ENCODE assay signal across 9 mouse cellular contexts in the genomic region with DNA sequence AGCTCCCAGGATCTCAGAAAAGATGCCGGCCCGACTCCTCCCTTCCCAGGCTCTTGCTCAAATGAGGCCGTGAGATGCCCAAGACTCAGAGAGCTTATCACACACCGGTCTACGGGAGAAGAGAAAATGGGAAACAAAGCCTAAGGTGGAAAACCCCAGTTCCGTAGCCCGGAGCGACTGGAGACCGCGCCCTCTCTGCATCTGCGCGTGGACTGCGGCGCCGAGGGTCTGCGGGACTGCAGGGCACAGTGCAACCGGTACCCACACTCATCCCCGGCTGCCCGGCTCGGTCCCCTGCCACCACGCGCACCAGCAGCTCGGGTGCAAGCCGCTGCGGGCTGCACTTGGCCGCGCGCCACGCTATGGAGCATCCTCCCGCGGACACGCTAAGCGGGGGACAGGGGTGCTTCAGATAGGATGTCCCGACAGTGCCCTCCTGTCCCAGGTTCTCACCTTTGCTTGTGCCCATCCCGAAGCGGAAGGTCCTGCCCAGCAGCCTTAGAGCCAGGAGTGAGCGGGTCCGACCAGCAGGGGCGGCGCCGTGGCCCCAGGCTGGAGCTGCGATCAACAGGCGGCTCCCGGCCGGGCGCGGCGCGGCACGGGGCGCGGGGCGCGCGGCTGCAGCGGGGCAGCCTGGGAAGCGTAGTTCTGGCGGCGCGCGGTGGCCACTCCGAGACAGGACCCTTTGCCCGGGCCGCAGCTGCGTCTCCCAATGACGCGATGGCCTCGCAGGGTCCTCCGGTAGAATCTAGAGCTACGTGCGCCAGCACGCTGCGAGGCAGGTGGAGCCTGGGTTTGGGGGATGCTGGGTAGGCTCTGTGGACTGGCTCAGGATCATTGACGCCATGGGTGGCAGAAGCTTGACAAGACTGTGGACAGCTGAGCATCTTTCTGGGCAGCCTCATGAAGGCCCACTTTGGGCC. TPM values are rescaled to one million over a fixed set of nuclear protein-coding genes. Genes with fewer than 3 reads are reported as not detected.
DNase-seq lines count a peak whose midpoint lies in the region; ATAC-seq lines count a peak whose summit lies in the region.
"Had no signal": no experiment of that assay in that cellular context is flagged by ENCODE, and none has a peak within 500 bp of the region (broad histone marks: within the 10 kb centered on the region; RNA-seq: fewer than 3 reads in every experiment).

A gene (minus strand): TSS at position 755 of the 923 bp plus-strand sequence.

- peak; percentile 88 for ATAC-seq in forebrain, embryonic 15.5 days (replicated peaks)

- peak within 1 kb of the TSS; percentile 95 for H3K4me3 ChIP-seq in forebrain, embryonic 15.5 days

- H3K9ac ChIP-seq in forebrain, embryonic 15.5 days (replicated peaks): peak within 1 kb of the TSS; percentile 79

- no peaks in the 10 kb centered on the region for H3K9me3 ChIP-seq in forebrain, embryonic 15.5 days

- peak within 1 kb of the TSS; percentile 71 for H3K4me2 ChIP-seq in forebrain, embryonic 15.5 days (replicated peaks)

- intact Hi-C loops in heart, postnatal 10 days (cut with DNase I): no loop called here

- DNase-seq in ZHBTc4 (ENCODE audit: low read depth, low spot score): peak; percentile 72
- peak; percentile 91 for DNase-seq in cerebellum, adult 11-12 months
- DNase-seq in heart, postnatal 10 days: peak; percentile 54 to 61
- DNase-seq in layer of hippocampus, postnatal 25 days (ENCODE audit: extremely low spot score in 1 of 2, low spot score in 1 of 2): peak; percentile 63 to 77
- DNase-seq in lung, postnatal 14 days: peak; percentile 30
- peak; percentile 86 to 90 for DNase-seq in right cerebral cortex, postnatal 10 days (ENCODE audit: low spot score in 2 of 2)
- no peak for DNase-seq in spleen, postnatal 14 days (ENCODE audit: low spot score in 2 of 2)

- no peaks in the 10 kb centered on the region for H3K27me3 ChIP-seq in forebrain, embryonic 15.5 days

- under 1% methylated on average over 74 of the region's 74 CpGs for WGBS in forebrain, embryonic 15.5 days

- H3K27ac ChIP-seq in forebrain, embryonic 15.5 days (replicated peaks): peak within 1 kb of the TSS; percentile 90

- H3K36me3 ChIP-seq in forebrain, embryonic 15.5 days: no peaks in the 10 kb centered on the region

- peaks cover 12% of the 10 kb centered on the region; the same call in 1 of the 2 replicates for H3K4me1 ChIP-seq in forebrain, embryonic 15.5 days

RNA-seq across cellular contexts. Expression of the gene that starts here (rescaled TPM):
- polyA plus RNA-seq in forebrain, embryonic 15.5 days (2015; fragmentation: Nextera tagmentation; extraction: Ambion mirVana): 233 and 250 TPM in 2 replicates
- 1 to 10 TPM; 5.0 to 6.6 TPM for total RNA-seq in heart, postnatal 10 days (2021)
- 100 to 1,000 TPM; 363 to 370 TPM for total RNA-seq in layer of hippocampus, postnatal 25 days (2021)
- total RNA-seq: hematopoietic stem cell, adult 5-6 weeks had no signal

Comparison
In these comparisons a context has a peak if more than half of its experiments do, and no peak if none do; other contexts are left out.
1. RNA of the gene that starts here (total RNA-seq): 363 to 370 TPM in layer of hippocampus, postnatal 25 days; 5.0 to 6.6 TPM in heart, postnatal 10 days; every median in the first group is over 10 times any median in the second.
2. DNase-seq: peak in ZHBTc4 (single experiment), cerebellum, adult 11-12 months (single experiment), heart, postnatal 10 days (2 of 2), layer of hippocampus, postnatal 25 days (2 of 2), lung, postnatal 14 days (single experiment) and right cerebral cortex, postnatal 10 days (2 of 2); none in spleen, postnatal 14 days (0 of 2).